Mouse (Mus musculus) ES-Bruce4 (cell line): Measurements from ENCODE around the gene Ywhag.
A peak's percentile ranks its signal among the peaks of the same experiment; 100 is the strongest.

Source experiments
- CTCF ChIP-seq: IDR thresholded peaks from one replicate; pipeline ENCODE4 v1.8.1; 2011; ENCODE audit warnings: low read depth, low read length
- EP300 ChIP-seq: IDR thresholded peaks from 2 replicates; pipeline ENCODE4 v1.6.1; 2011; ENCODE audit warnings: low read depth, low read length; ENCODE audit not compliant: insufficient read depth
- POLR2A ChIP-seq: IDR thresholded peaks from one replicate; pipeline ENCODE4 v1.8.1; 2011; ENCODE audit warnings: low read length; ENCODE audit not compliant: insufficient read depth

DNA sequence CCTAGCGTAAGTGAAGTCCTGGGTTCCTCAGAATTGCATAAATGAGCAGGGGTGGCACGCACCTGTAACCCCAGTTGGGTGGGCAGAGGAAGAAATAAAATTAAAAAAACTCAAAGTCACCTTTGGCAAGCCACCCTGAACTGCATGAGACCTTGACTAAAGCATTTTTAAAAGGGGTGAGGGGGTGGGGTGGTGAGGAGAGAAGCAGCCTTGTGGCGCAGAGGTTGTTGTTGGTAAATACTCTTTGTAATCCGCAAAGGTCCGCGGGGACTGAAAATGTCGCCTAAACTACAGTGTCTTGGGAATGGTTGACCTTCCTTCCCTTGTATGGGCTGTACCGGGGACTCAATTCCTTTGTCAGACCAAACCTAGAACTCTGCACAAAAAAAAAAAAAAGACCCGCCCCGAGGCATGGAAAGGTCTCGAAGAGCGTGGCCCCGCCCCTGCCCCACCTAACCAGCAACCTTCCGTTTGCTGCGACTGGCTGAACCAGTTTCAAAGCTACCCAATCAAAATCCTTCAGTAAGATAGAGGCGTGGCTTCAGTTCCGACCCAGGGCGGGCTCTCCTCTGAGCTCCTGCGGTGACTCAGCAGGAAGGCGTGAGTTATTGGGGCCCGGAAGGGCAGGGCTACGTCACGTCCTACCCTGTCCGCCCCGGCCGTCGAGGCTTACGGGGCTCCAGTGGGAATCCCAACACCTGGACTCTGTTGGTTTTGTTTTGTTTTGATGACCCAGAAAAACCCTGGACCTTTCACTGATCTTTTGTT is 23.0 kb upstream of the Ywhag start:
- TF ChIP-seq POLR2A = peak; percentile 20
- TF ChIP-seq CTCF = no peak
- TF ChIP-seq EP300 = peak; percentile 82; the same call in 1 of the 2 replicates
